In genomic region chr6:135364041-135364745, GRCm38 (mm10) we compare ENCODE assay signal across 8 mouse cellular contexts. TPM values are rescaled to one million over a fixed set of nuclear protein-coding genes. Genes with fewer than 3 reads are reported as not detected.
DNase-seq lines count a peak whose midpoint lies in the region; ATAC-seq lines count a peak whose summit lies in the region.

No protein-coding gene starts in this region.

- WGBS in embryonic facial prominence, embryonic 15.5 days: 10% methylated on average over 9 of the region's 9 CpGs
- 18% methylated on average over 9 of the region's 9 CpGs for WGBS in intestine, embryonic 16.5 days

- H3K4me2 ChIP-seq in embryonic facial prominence, embryonic 15.5 days (replicated peaks): peak overlapping the region; percentile 55
- peak overlapping the region; percentile 56 for H3K4me2 ChIP-seq in intestine, embryonic 16.5 days (ENCODE audit: low read depth, low read length)

- no peaks in the 10 kb centered on the region for H3K9me3 ChIP-seq in embryonic facial prominence, embryonic 15.5 days (replicated peaks)
- H3K9me3 ChIP-seq in intestine, embryonic 16.5 days (ENCODE audit: control insufficient read depth, low read length): no peaks in the 10 kb centered on the region

- H3K27me3 ChIP-seq in embryonic facial prominence, embryonic 15.5 days: no peaks in the 10 kb centered on the region
- no peaks in the 10 kb centered on the region for H3K27me3 ChIP-seq in intestine, embryonic 16.5 days (replicated peaks; ENCODE audit: control insufficient read depth, insufficient read depth, low read length)

- H3K4me1 ChIP-seq in embryonic facial prominence, embryonic 15.5 days: peaks cover 62% of the 10 kb centered on the region
- peaks cover 47% of the 10 kb centered on the region for H3K4me1 ChIP-seq in intestine, embryonic 16.5 days (ENCODE audit: control insufficient read depth, insufficient read depth, low read length)

- peak overlapping the region; percentile 52 for H3K4me3 ChIP-seq in embryonic facial prominence, embryonic 15.5 days (replicated peaks)
- peak overlapping the region; percentile 54 for H3K4me3 ChIP-seq in intestine, embryonic 16.5 days (ENCODE audit: low read length)

- ATAC-seq in embryonic facial prominence, embryonic 15.5 days (ENCODE audit: insufficient number of reproducible peaks, low FRiP score, low TSS enrichment, low read depth): no peak
- ATAC-seq in intestine, embryonic 16.5 days: peak; percentile 13
- peak; percentile 90 for ATAC-seq in megakaryocyte progenitor cell, adult 5-6 weeks (replicated peaks; ENCODE audit: poor library complexity)

- H3K9ac ChIP-seq in embryonic facial prominence, embryonic 15.5 days: peak overlapping the region; percentile 47
- H3K9ac ChIP-seq in intestine, embryonic 16.5 days (ENCODE audit: low read depth, low read length): peak overlapping the region; percentile 48; the same call in 1 of the 2 replicates

- H3K27ac ChIP-seq in embryonic facial prominence, embryonic 15.5 days (replicated peaks): peak overlapping the region; percentile 98
- H3K27ac ChIP-seq in intestine, embryonic 16.5 days (ENCODE audit: low read length): peak overlapping the region; percentile 96

- peaks cover 15% of the 10 kb centered on the region; the same call in 1 of the 2 replicates for H3K36me3 ChIP-seq in embryonic facial prominence, embryonic 15.5 days
- H3K36me3 ChIP-seq in intestine, embryonic 16.5 days (ENCODE audit: control insufficient read depth, insufficient read depth, low read length): no peaks in the 10 kb centered on the region

- DNase-seq in kidney, adult 18-20 months: peak; percentile 43
- no peak for DNase-seq in kidney, postnatal 36 days
- DNase-seq in layer of hippocampus, postnatal 25 days (ENCODE audit: extremely low spot score in 1 of 2, low spot score in 1 of 2): no peak
- DNase-seq in layer of hippocampus, adult 18-20 months (ENCODE audit: low spot score in 2 of 2): no peak
- no peak for DNase-seq in right cerebral cortex, postnatal 10 days (ENCODE audit: low spot score in 2 of 2)

RNA-seq across cellular contexts. Expression of gene Emp1, which starts 1.8 kb away (rescaled TPM):
- 172 and 177 TPM in 2 replicates for polyA plus RNA-seq in embryonic facial prominence, embryonic 15.5 days (2015; fragmentation: Nextera tagmentation; extraction: Ambion mirVana)
- polyA plus RNA-seq in intestine, embryonic 16.5 days (2015; fragmentation: Nextera tagmentation; extraction: Ambion mirVana): 46.2 and 59.7 TPM in 2 replicates
- total RNA-seq in megakaryocyte progenitor cell, adult 5-6 weeks (2015): 0.64 and 0.74 TPM in 2 replicates
- total RNA-seq in megakaryocyte progenitor cell, adult 5-6 weeks (2017): 0.75 and 1.1 TPM in 2 replicates
- 1 to 10 TPM; 2.4 to 2.5 TPM for total RNA-seq in layer of hippocampus, postnatal 25 days (2021)
- 1 to 10 TPM; 2.8 to 3.0 TPM for total RNA-seq in layer of hippocampus, adult 18-20 months (2021)

RNA-seq across cellular contexts. Expression of gene Pbp2, which starts 54.0 kb away (rescaled TPM):
- polyA plus RNA-seq in embryonic facial prominence, embryonic 15.5 days (2015; fragmentation: Nextera tagmentation; extraction: Ambion mirVana): 0.91 and 1.5 TPM in 2 replicates
- 0.10 and 0.11 TPM in 2 replicates for polyA plus RNA-seq in intestine, embryonic 16.5 days (2015; fragmentation: Nextera tagmentation; extraction: Ambion mirVana)
- total RNA-seq in megakaryocyte progenitor cell, adult 5-6 weeks (2015): not detected in 2 replicates
- not detected in 2 replicates for total RNA-seq in megakaryocyte progenitor cell, adult 5-6 weeks (2017)
- not detected for total RNA-seq in layer of hippocampus, postnatal 25 days (2021)
- not detected for total RNA-seq in layer of hippocampus, adult 18-20 months (2021)
